Mouse (Mus musculus) hindbrain, embryonic 11.5 days (tissue): Measurements from ENCODE around the gene Myh9. TPM values are rescaled to one million over a fixed set of nuclear protein-coding genes. Genes with fewer than 3 reads are reported as not detected.
A peak's percentile ranks its signal among the peaks of the same experiment; 100 is the strongest.

Experiments used
- ATAC-seq: fragments of 200-750 bp; cut with Nextera tagmentation; 2 replicates; pipeline ENCODE4 v1.8.0; 2017; ENCODE audit warnings: mild to moderate bottlenecking, moderate TSS enrichment, moderate library complexity; ENCODE audit not compliant: low FRiP score
- DNase-seq: peaks from one replicate; pipeline ENCODE4 v3.0.0-alpha.2; 2015; ENCODE audit warnings: low spot score
- H3K27ac ChIP-seq: fragments of 300-500 bp; sonication (generic); 2 replicates; pipeline ENCODE4 v1.5.1; 2014; ENCODE audit warnings: mild to moderate bottlenecking, low read depth, low read length
- H3K27me3 ChIP-seq: fragments of 300-500 bp; sonication (generic); 2 replicates; pipeline ENCODE4 v1.6.1; 2014; ENCODE audit warnings: mild to moderate bottlenecking, low read length, moderate library complexity, mixed read lengths; ENCODE audit not compliant: control insufficient read depth, insufficient read depth
- H3K36me3 ChIP-seq: fragments of 300-500 bp; sonication (generic); 2 replicates; pipeline ENCODE4 v1.6.1; 2014; ENCODE audit warnings: mild to moderate bottlenecking, low read length, moderate library complexity, mixed read lengths; ENCODE audit not compliant: control insufficient read depth, insufficient read depth
- H3K4me1 ChIP-seq: fragments of 300-500 bp; sonication (generic); replicated peaks from 2 replicates; pipeline ENCODE4 v1.6.1; 2014; ENCODE audit warnings: low read length, mixed read lengths; ENCODE audit not compliant: control insufficient read depth, insufficient read depth
- H3K4me2 ChIP-seq: fragments of 300-500 bp; sonication (generic); replicated peaks from 2 replicates; pipeline ENCODE4 v1.6.1; 2014; ENCODE audit warnings: mild to moderate bottlenecking, low read depth, low read length
- H3K4me3 ChIP-seq: fragments of 300-500 bp; sonication (generic); 2 replicates; pipeline ENCODE4 v1.5.1; 2014; ENCODE audit warnings: low read depth, low read length
- H3K9ac ChIP-seq: fragments of 300-500 bp; sonication (generic); 2 replicates; pipeline ENCODE4 v1.6.1; 2014; ENCODE audit warnings: low read depth, low read length
- H3K9me3 ChIP-seq: fragments of 300-500 bp; sonication (generic); 2 replicates; pipeline ENCODE4 v1.6.1; 2016; ENCODE audit warnings: low read length; ENCODE audit not compliant: control insufficient read depth
- WGBS: fragments of 180-500 bp; shearing (Covaris S2); extraction: QIAGEN DNeasy Blood & Tissue Kit; methylation state at CpG from one replicate; pipeline ENCODE4 v1.1.7; 2014; 5-methylcytosine and 5-hydroxymethylcytosine counted together
- polyA plus RNA-seq: library from polyadenylated mRNA; unstranded; fragments of >200 nt; fragmentation: Nextera tagmentation; extraction: Ambion mirVana; gene quantifications from 2 replicates; pipeline ENCODE4 v1.2.1, GENCODE M21; 2014

The Myh9 gene
- polyA plus RNA-seq, 1 experiment from 2014 or later = 29.8 TPM

- Histone ChIP-seq H3K4me2 (no peak overlapping the region), H3K9me3 (no peaks in the 10 kb centered on the region), H3K27ac (no peak overlapping the region), H3K4me1 (peaks cover 4% of the 10 kb centered on the region), H3K36me3 (no peaks in the 10 kb centered on the region), H3K4me3 (no peak overlapping the region), H3K27me3 (no peaks in the 10 kb centered on the region), H3K9ac (no peak overlapping the region)
- DNase-seq = no peak
- ATAC-seq = no peak
- 79% methylated on average over 2 of the region's 2 CpGs for WGBS
Observed at GRCm38 (mm10) chr15:77829542-77829941, 12.4 kb downstream of the Myh9 start.

- no peak for ATAC-seq
- no peak overlapping the region for H3K4me2 ChIP-seq
- no peak overlapping the region for H3K27ac ChIP-seq
- DNase-seq = no peak
- no peaks in the 10 kb centered on the region for H3K9me3 ChIP-seq
- H3K4me1 ChIP-seq = peaks cover 4% of the 10 kb centered on the region
- H3K9ac ChIP-seq = no peak overlapping the region
- H3K4me3 ChIP-seq = no peak overlapping the region
- no peaks in the 10 kb centered on the region for H3K36me3 ChIP-seq
- whole genome bisulfite sequencing = 96% methylated on average over 6 of the region's 6 CpGs
- H3K27me3 ChIP-seq = no peaks in the 10 kb centered on the region
Observed at GRCm38 (mm10) chr15:77828910-77829309, 13.1 kb downstream of the Myh9 start.

GRCm38 (mm10) chr15:77828242-77828641 is 13.7 kb downstream of the Myh9 start:
- Histone ChIP-seq H3K27me3 (no peaks in the 10 kb centered on the region), H3K4me1 (peaks cover 4% of the 10 kb centered on the region), H3K4me2 (no peak overlapping the region), H3K27ac (no peak overlapping the region), H3K4me3 (no peak overlapping the region), H3K36me3 (no peaks in the 10 kb centered on the region), H3K9ac (no peak overlapping the region), H3K9me3 (no peaks in the 10 kb centered on the region)
- DNase-seq (no peak), ATAC-seq (no peak)
- 86% methylated on average over 12 of the region's 12 CpGs for WGBS

GRCm38 (mm10) chr15:77827794-77828193 is 14.2 kb downstream of the Myh9 start:
- no peaks in the 10 kb centered on the region for H3K9me3 ChIP-seq
- ATAC-seq (no peak), DNase-seq (peak; percentile 27)
- H3K27ac ChIP-seq = no peak overlapping the region
- WGBS = 14% methylated on average over 6 of the region's 6 CpGs
- no peaks in the 10 kb centered on the region for H3K27me3 ChIP-seq
- peaks cover 4% of the 10 kb centered on the region for H3K4me1 ChIP-seq
- H3K36me3 ChIP-seq = no peaks in the 10 kb centered on the region
- no peak overlapping the region for H3K4me2 ChIP-seq
- no peak overlapping the region for H3K9ac ChIP-seq
- H3K4me3 ChIP-seq = no peak overlapping the region

GRCm38 (mm10) chr15:77827379-77827778 is 14.6 kb downstream of the Myh9 start:
- Histone ChIP-seq H3K9me3 (no peaks in the 10 kb centered on the region), H3K4me1 (peaks cover 4% of the 10 kb centered on the region), H3K4me3 (no peak overlapping the region), H3K27ac (no peak overlapping the region), H3K9ac (no peak overlapping the region), H3K4me2 (no peak overlapping the region), H3K27me3 (no peaks in the 10 kb centered on the region), H3K36me3 (no peaks in the 10 kb centered on the region)
- DNase-seq = no peak
- 6% methylated on average over 7 of the region's 7 CpGs for WGBS
- no peak for ATAC-seq

GRCm38 (mm10) chr15:77825382-77825781 is 16.6 kb downstream of the Myh9 start:
- DNase-seq = no peak
- H3K27ac ChIP-seq = no peak overlapping the region
- ATAC-seq = no peak
- WGBS = 94% methylated on average over 1 of the region's 1 CpGs
- H3K4me2 ChIP-seq = no peak overlapping the region
- no peak overlapping the region for H3K4me3 ChIP-seq
- no peaks in the 10 kb centered on the region for H3K9me3 ChIP-seq
- H3K9ac ChIP-seq = no peak overlapping the region
- peaks cover 4% of the 10 kb centered on the region for H3K4me1 ChIP-seq
- no peaks in the 10 kb centered on the region for H3K36me3 ChIP-seq
- no peaks in the 10 kb centered on the region for H3K27me3 ChIP-seq

GRCm38 (mm10) chr15:77824321-77824720 is 17.7 kb downstream of the Myh9 start:
- peaks cover 4% of the 10 kb centered on the region for H3K4me1 ChIP-seq
- WGBS = 96% methylated on average over 1 of the region's 1 CpGs

GRCm38 (mm10) chr15:77823634-77824033 is 18.3 kb downstream of the Myh9 start:
- Histone ChIP-seq H3K4me1 (peaks cover 4% of the 10 kb centered on the region), H3K4me3 (no peak overlapping the region), H3K4me2 (no peak overlapping the region), H3K9ac (no peak overlapping the region), H3K27ac (no peak overlapping the region), H3K27me3 (no peaks in the 10 kb centered on the region), H3K9me3 (no peaks in the 10 kb centered on the region), H3K36me3 (no peaks in the 10 kb centered on the region)
- 84% methylated on average over 3 of the region's 3 CpGs for WGBS
- DNase-seq = no peak
- no peak for ATAC-seq

More at GRCm38 (mm10) chr15:77824321-77824720, 17.7 kb downstream of the Myh9 start:
- no peak overlapping the region for H3K4me2 ChIP-seq
- DNase-seq (no peak), ATAC-seq (no peak)
- H3K9ac ChIP-seq = no peak overlapping the region
- no peak overlapping the region for H3K27ac ChIP-seq
- no peaks in the 10 kb centered on the region for H3K9me3 ChIP-seq
- no peaks in the 10 kb centered on the region for H3K27me3 ChIP-seq
- no peaks in the 10 kb centered on the region for H3K36me3 ChIP-seq
- no peak overlapping the region for H3K4me3 ChIP-seq

- Histone ChIP-seq H3K27me3 (no peaks in the 10 kb centered on the region), H3K4me2 (no peak overlapping the region), H3K9me3 (no peaks in the 10 kb centered on the region), H3K4me1 (peaks cover 4% of the 10 kb centered on the region), H3K27ac (no peak overlapping the region), H3K4me3 (no peak overlapping the region), H3K9ac (no peak overlapping the region), H3K36me3 (no peaks in the 10 kb centered on the region)
- ATAC-seq = no peak
- no peak for DNase-seq
- 77% methylated on average over 6 of the region's 6 CpGs for WGBS
Observed at GRCm38 (mm10) chr15:77823196-77823595, 18.8 kb downstream of the Myh9 start.
